Mouse (Mus musculus): ENCODE data around the gene Nudt16l1. TPM values are rescaled to one million over a fixed set of nuclear protein-coding genes. Genes with fewer than 3 reads are reported as not detected.
A peak's percentile ranks its signal among the peaks of the same experiment; 100 is the strongest.

Gene Nudt16l1
- polyA plus RNA-seq, 1 experiment, result 102 TPM

GRCm38 (mm10) chr16:4964731-4965391, 26.3 kb downstream of the Nudt16l1 start:
- peak; percentile 5 for DNase-seq (ENCODE audit: low read depth)
- TF ChIP-seq POLR2A (IDR thresholded peaks at IDR 0.05; ENCODE audit: borderline replicate concordance, extremely low read depth, insufficient read depth, insufficient read length, poor library complexity, severe bottlenecking), result no peak
- no peak for TF ChIP-seq CTCF (IDR thresholded peaks at IDR 0.05; ENCODE audit: borderline replicate concordance, extremely low read depth, insufficient read depth, insufficient read length)

DNA sequence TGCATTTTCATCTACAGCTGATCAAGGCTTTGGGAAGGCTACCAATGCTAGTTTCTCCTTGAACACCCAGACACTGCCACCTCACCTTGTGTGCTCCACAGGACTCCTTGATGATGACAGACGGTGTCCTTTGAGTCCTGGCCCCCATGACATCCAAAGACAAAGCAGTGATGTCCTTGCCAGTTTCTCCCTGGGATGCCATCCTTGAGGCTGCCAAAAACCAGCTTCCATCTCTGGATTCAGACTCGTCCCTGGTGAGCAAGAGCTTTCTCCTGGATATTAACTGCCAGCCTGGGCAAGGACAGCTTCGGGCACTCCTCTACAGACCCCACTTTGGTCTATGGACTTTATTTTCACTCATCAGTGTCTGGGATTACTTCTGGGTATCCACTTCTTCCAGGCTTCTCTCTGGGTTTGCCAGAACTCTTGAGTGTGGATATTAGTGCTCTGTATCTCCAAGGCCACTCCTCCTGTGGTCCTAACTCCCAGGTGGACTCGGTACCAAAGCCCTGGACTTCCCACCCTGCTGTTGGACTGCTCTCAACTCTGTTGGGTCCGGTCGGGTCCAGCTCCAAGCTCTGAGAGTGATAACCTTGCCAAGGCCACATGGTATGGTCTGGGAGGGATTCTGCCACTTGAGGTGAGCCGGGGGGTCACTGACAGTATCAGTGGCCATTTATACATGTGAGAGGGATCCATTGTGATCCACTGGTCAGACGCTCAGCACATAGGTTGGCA, 27.0 kb downstream of the Nudt16l1 start:
- TF ChIP-seq CTCF (IDR thresholded peaks at IDR 0.05; ENCODE audit: borderline replicate concordance, extremely low read depth, insufficient read depth, insufficient read length), result no peak
- no peak for TF ChIP-seq POLR2A (IDR thresholded peaks at IDR 0.05; ENCODE audit: borderline replicate concordance, extremely low read depth, insufficient read depth, insufficient read length, poor library complexity, severe bottlenecking)
- DNase-seq (ENCODE audit: low read depth), result no peak

DNA sequence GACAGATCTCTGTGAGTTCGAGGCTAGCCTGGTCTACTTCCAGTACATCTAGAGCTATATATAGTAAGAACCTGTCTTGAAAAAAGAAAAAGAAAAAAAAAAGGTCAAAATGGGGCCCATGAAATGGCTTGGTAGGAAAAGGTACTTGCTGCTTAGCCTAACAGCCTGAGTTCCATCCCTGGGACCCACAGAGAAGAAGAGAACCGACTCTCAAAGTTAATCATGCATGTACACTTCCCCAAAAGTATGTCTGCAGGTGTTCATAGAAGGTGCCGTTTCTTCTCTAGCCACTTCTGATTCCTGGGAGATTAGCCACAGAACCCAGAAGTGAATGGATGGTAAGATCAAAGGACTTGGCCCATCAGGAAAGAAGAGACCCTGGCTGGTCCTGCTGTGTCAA, 29.9 kb downstream of the Nudt16l1 start:
- TF ChIP-seq CTCF (IDR thresholded peaks at IDR 0.05; ENCODE audit: borderline replicate concordance, extremely low read depth, insufficient read depth, insufficient read length) (no peak), POLR2A (IDR thresholded peaks at IDR 0.05; ENCODE audit: borderline replicate concordance, extremely low read depth, insufficient read depth, insufficient read length, poor library complexity, severe bottlenecking) (no peak)
- DNase-seq (ENCODE audit: low read depth), result no peak

DNA sequence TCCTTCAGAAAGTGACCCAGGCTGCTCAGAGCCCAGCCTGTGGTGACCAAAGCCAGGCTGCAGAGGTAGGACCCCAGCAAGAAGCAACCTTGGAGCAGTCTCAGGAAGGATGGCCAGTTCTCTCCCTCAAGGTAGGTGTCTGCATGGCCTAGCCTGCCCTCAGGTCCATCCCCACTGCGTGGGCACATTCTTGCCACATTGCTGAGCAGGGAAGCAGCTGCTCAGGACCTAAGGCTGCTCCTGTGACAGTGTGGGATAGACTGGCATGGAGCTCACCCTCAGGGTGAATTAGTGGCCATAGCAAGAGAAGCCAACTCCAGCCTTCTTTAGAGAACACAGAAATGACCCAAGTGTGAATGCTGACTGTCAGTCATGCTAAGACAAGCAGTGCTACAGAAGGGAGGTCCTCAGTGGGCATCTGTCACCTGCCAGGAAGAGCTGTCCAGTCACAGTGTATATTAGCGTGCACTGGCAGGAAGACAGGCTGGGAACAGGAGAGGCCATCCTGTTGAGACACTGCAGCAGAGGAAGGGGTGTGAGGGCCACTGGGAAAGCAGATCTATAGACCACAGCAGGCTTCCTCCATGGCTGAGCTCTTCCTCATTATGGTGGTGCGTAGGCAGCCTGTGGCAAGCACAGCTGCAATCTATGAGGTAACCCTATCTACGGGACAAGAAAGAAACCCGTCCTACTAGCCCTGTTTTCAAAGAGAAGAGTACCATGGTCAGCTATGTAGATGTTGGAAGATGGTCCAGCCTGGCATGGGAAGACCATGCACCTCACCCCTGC, 30.7 kb downstream of the Nudt16l1 start:
- TF ChIP-seq CTCF (IDR thresholded peaks at IDR 0.05; ENCODE audit: borderline replicate concordance, extremely low read depth, insufficient read depth, insufficient read length), result no peak
- TF ChIP-seq POLR2A (IDR thresholded peaks at IDR 0.05; ENCODE audit: borderline replicate concordance, extremely low read depth, insufficient read depth, insufficient read length, poor library complexity, severe bottlenecking), result no peak
- DNase-seq (ENCODE audit: low read depth), result no peak

DNA sequence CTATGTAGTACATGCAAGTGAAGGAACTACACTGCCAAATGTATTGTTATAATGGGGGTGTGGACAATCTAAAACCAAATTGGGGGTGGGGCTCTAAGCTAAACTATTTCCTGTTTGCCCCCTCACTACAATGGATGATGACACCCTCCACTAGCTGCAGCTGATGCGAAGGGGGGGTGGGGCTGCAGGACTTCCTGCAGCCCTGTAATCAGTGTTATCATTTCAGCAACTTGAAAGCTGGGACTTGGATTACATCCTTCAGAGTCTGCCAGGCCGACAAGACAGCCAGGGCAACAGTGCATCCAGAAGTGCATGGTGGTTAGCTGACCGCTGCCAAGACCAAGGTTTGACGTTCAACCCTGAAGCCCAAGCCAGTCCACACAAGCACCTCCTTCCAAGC, 33.1 kb downstream of the Nudt16l1 start:
- DNase-seq (ENCODE audit: low read depth), result no peak

GRCm38 (mm10) chr16:4974521-4974920, 36.0 kb downstream of the Nudt16l1 start:
- TF ChIP-seq POLR2A (IDR thresholded peaks at IDR 0.05; ENCODE audit: borderline replicate concordance, extremely low read depth, insufficient read depth, insufficient read length, poor library complexity, severe bottlenecking) (no peak), CTCF (IDR thresholded peaks at IDR 0.05; ENCODE audit: borderline replicate concordance, extremely low read depth, insufficient read depth, insufficient read length) (no peak)
- peak; percentile 11 for DNase-seq (ENCODE audit: low read depth)

More for the DNA sequence above, 33.1 kb downstream of the Nudt16l1 start:
- TF ChIP-seq POLR2A (IDR thresholded peaks at IDR 0.05; ENCODE audit: borderline replicate concordance, extremely low read depth, insufficient read depth, insufficient read length, poor library complexity, severe bottlenecking) (no peak), CTCF (IDR thresholded peaks at IDR 0.05; ENCODE audit: borderline replicate concordance, extremely low read depth, insufficient read depth, insufficient read length) (no peak)

DNA sequence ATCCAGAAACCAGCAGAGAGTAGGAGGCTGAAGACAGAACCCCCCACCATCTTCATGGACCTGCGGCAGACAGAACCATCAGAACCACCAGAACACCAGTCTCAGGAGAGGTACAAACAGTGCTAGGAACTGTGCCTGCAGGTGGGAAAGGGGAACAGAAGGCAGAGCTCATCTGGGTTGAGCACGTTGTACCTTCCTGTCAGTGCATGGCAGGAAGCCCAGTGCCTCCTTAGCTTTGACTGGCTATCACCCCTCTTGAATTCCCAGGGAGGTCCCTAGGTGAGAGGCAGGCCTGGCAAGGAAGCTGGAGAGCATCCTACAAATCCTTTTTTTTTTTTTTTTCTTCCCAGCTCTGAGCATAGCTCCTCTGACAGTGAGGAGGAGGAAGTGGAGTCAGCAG, 37.6 kb downstream of the Nudt16l1 start:
- no peak for TF ChIP-seq POLR2A (IDR thresholded peaks at IDR 0.05; ENCODE audit: borderline replicate concordance, extremely low read depth, insufficient read depth, insufficient read length, poor library complexity, severe bottlenecking)
- TF ChIP-seq CTCF (IDR thresholded peaks at IDR 0.05; ENCODE audit: borderline replicate concordance, extremely low read depth, insufficient read depth, insufficient read length), result no peak
- no peak for DNase-seq (ENCODE audit: low read depth)

DNA sequence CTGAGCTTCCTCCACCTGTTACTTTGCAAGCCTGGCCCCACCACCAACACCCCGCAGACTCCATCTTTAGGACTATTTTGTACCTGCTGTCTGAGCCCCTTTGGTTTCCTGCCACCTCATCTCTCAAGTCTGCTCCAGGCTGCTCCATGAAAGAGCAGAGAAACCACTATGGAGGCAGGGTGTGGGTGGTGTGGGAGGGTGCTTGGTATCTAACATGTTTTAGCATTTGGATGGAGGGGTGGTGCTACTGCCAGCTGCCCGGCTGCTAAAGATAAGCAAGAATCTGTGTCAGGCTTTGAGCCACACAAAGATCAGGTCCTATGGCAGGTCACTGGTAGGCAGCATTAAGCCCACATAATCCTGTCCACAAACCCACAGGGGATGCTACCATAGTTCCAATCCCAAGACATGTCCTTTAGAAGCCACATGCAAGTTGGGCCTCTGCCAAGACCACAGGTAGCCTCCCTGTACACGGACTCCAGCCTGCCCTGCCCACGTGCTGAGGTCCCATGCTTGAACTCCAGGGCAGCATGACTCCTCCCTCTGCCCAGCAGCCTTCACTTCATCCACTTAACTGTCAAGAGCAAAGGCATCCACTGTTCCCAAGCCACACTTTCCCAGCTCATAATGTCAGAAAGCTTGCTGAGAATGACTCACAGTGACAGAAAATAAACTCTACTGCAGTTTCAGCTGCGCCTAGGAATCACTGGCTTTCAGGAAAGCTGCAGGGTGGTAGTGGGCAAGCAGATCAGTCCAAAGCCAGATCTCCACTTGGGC, 39.9 kb downstream of the Nudt16l1 start:
- no peak for DNase-seq (ENCODE audit: low read depth)
- TF ChIP-seq POLR2A (IDR thresholded peaks at IDR 0.05; ENCODE audit: borderline replicate concordance, extremely low read depth, insufficient read depth, insufficient read length, poor library complexity, severe bottlenecking) (no peak), CTCF (IDR thresholded peaks at IDR 0.05; ENCODE audit: borderline replicate concordance, extremely low read depth, insufficient read depth, insufficient read length) (no peak)

DNA sequence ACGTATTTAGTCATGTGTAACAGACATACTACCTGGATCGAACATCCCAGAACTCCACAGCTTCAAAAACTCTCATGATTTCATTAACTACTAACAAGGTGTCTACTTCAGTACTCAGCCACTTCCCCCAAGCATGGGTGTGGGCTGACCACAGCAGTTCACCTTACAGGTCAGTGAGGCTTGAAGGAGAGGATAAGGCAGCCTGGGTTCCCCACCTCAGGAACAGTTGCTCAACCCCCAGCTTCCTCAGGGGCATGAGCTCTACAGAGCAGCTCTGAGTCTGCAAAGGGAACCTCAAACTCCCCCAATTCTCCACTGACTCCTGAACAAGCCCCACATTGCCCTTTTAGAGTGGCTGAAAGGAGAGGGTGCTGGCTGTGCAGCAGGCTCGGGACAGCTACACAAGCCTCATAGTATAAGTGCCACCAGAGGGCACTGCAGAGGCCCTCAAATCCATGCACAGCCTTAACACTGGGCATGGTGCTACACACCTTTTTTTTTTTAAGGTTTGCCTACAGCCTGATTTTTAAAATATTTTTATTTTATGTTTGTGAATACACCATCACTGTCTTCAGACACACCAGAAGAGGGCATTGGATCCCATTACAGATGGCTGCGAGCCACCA, 41.3 kb downstream of the Nudt16l1 start:
- peak; percentile 68 for TF ChIP-seq CTCF (IDR thresholded peaks at IDR 0.05; ENCODE audit: borderline replicate concordance, extremely low read depth, insufficient read depth, insufficient read length)
- no peak for TF ChIP-seq POLR2A (IDR thresholded peaks at IDR 0.05; ENCODE audit: borderline replicate concordance, extremely low read depth, insufficient read depth, insufficient read length, poor library complexity, severe bottlenecking)
- peak; percentile 51 for DNase-seq (ENCODE audit: low read depth)

DNA sequence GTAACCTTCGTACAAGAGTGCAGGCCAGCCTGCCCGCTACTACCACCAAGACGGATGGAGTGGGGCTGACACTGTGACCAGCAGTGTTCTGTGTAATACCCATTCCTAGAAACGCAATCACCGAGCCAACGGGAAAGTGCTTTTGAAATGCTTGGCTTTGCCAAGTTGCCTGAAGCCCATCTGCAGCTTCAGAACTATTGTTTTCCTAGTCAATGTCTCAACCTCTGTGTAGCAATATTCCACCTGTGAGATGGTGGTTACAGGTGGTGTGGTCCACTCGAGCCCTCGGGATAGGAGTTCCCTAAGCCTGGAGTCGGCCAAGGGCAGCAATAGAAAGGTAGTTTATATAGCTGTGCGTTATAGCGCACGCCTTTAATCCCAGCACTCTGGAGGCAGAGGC, 46.2 kb downstream of the Nudt16l1 start:
- TF ChIP-seq POLR2A (IDR thresholded peaks at IDR 0.05; ENCODE audit: borderline replicate concordance, extremely low read depth, insufficient read depth, insufficient read length, poor library complexity, severe bottlenecking), result no peak
- TF ChIP-seq CTCF (IDR thresholded peaks at IDR 0.05; ENCODE audit: borderline replicate concordance, extremely low read depth, insufficient read depth, insufficient read length), result no peak
- DNase-seq (ENCODE audit: low read depth), result no peak

Other genes starting within 250 kb of the Nudt16l1 start
- 70.6 and 105 TPM in 2 replicates for gene Nmral1, start 219.4 kb upstream of the Nudt16l1 start, polyA plus RNA-seq (2012; rRNA removed)
- 52.2 and 59.0 TPM in 2 replicates for gene Hmox2, start 212.4 kb upstream of the Nudt16l1 start, polyA plus RNA-seq (2012; rRNA removed)
- gene Cdip1, start 148.5 kb upstream of the Nudt16l1 start, polyA plus RNA-seq (2012; rRNA removed), result 91.1 and 116 TPM in 2 replicates
- not detected in 2 replicates for gene 4930562C15Rik, start 103.3 kb upstream of the Nudt16l1 start, polyA plus RNA-seq (2012; rRNA removed)
- 25.7 and 46.5 TPM in 2 replicates for gene Ubald1, start 58.4 kb upstream of the Nudt16l1 start, polyA plus RNA-seq (2012; rRNA removed)
- gene Mgrn1, start 52.5 kb upstream of the Nudt16l1 start, polyA plus RNA-seq (2012; rRNA removed), result 152 and 169 TPM in 2 replicates
- 99.8 and 131 TPM in 2 replicates for gene Anks3, start 25.4 kb downstream of the Nudt16l1 start, polyA plus RNA-seq (2012; rRNA removed)
- gene Sept12, start 59.1 kb downstream of the Nudt16l1 start, polyA plus RNA-seq (2012; rRNA removed), result not detected in 2 replicates
- gene Smim22, start 68.5 kb downstream of the Nudt16l1 start, polyA plus RNA-seq (2012; rRNA removed), result 1.6 and 3.4 TPM in 2 replicates
- 149 and 158 TPM in 2 replicates for gene Rogdi, start 74.8 kb downstream of the Nudt16l1 start, polyA plus RNA-seq (2012; rRNA removed)
- 169 and 172 TPM in 2 replicates for gene Glyr1, start 111.1 kb downstream of the Nudt16l1 start, polyA plus RNA-seq (2012; rRNA removed)
- gene Ubn1, start 111.3 kb downstream of the Nudt16l1 start, polyA plus RNA-seq (2012; rRNA removed), result 35.0 and 37.6 TPM in 2 replicates
- 0.71 and 1.2 TPM in 2 replicates for gene Ppl, start 193.7 kb downstream of the Nudt16l1 start, polyA plus RNA-seq (2012; rRNA removed)
- gene Sec14l5, start 208.3 kb downstream of the Nudt16l1 start, polyA plus RNA-seq (2012; rRNA removed), result 1.1 and 1.7 TPM in 2 replicates

Measured in brain, embryonic 14.5 days (tissue).